Mouse (Mus musculus) mouse embryonic stem cell (cell line): Measurements from ENCODE around the gene Coa6.
"Not testable (repeated sequence)": the region's sequence is repeated elsewhere in the genome, so short reads cannot be mapped to it uniquely, and the experiment has no call there.

Experiments used
- in situ Hi-C, 2 experiments: fragments of 300-500 bp; cut with MboI; formaldehyde crosslinking; loops; 1 replicate in 1 of 2; 3 replicates in 1 of 2; pipeline ENCODE4 v1.14.3; 2019 to 2020; ENCODE audit warnings: low sequenced_read_pairs in 2 of 2, low pct_unique_long_range_greater_than_20kb in 1 of 2, mixed read lengths in 1 of 2; ENCODE audit not compliant: unreplicated experiment in 1 of 2

The Coa6 gene

DNA sequence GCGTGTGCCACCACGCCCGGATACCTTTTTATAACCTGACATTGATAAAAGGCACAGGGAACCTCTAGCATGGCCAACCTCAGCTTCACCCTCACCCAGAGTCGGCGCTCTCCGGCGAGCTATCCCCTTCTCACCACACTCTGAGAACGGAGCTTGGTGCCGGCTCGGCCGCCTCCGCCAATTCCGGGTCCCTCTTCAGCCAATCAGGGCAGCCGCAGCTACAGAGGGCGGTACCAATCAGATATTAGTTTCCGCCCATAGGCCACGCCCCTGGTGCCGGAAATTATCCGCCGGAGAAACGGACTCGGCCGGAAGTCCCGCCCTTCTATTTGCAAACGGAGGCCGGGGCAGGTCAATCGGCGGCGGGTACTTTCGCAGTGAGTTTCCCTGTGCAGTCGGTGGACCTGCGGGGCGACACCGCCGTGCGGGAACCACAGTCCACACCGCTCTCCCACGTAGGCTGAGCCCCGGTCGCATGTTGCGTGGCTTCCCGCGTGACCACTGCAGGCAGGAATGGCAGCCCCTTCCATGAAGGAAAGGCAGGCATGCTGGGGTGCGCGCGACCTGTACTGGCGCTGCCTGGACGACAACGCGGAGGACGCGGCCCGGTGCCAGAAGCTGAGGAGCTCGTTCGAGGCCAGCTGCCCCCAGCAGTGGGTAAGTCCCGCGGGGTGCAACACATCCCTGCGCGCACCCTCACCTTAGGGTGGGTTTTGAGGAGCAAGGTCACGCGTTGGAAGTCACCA lies at the start of gene Coa6:
Gene Coa6, plus strand, starts transcription at position 342 of the 746 bp plus-strand sequence.
- in situ Hi-C loops, result no loop called here

DNA sequence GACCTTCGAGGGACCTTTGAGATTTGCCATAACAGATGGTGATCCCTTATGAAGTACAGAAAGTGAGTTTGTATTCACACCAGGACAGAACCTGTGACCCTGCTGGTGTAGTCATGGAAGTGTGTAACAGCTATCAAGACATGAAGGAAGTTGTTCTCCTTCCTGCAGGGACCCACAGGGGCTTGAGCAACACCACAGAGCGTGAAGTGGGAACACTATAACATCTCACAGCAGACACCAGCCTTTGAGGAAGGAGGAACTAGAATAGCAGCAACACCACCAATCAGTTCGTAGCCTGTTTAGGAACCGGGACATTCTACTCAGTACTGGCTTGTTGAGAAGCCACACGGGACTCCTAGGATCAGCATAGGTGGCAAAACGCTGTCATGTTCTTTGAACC lies 42.7 kb upstream of the Coa6 start:
- in situ Hi-C loops, result loop anchor here in 1 of 2 experiments (25.0 kb wide), 1 partner anchor 117 kb away; no protein-coding TSS in a partner anchor

DNA sequence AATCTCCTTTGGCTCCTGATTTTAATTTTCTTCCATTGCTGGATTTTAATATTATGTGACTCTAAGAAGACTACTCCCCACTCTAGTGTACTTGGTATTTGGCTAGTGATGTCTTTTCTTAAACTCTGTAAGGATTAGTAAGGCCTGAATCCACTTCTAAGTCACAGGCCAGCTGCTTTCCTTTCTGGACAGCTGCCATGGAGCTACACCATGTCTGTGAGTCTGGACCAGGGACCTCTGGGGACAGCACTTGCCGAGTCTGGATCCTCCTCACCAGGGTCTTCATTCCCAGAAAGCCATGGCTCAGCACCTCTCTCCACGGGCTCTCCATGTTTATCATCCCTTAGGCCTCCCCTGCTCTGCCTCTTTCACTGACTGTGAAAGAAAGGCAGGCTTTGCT lies 42.2 kb upstream of the Coa6 start:
- in situ Hi-C loops, result loop anchor here in 1 of 2 experiments (25.0 kb wide), 1 partner anchor 118 kb away; no protein-coding TSS in a partner anchor

DNA sequence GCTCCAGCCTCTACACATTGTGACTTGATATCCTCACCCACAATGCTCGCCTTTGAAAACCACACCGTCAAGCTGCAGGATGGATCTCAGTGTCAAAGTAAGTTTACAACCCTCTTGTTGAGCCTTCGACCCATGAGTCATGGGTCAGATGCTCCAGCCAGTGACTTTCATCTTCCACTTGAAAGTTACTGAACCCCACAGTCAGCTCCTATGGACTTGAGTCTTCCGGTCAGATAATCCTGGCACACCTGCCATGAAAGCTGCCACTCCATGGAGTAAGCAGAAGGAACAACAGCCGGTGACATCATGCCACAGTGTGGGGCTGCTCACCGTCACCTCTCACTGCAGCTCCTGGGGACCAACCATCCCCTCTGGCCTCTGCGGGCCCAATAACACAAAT lies 41.0 kb upstream of the Coa6 start:
- in situ Hi-C loops, result loop anchor here in 1 of 2 experiments (25.0 kb wide), 1 partner anchor 119 kb away; no protein-coding TSS in a partner anchor

DNA sequence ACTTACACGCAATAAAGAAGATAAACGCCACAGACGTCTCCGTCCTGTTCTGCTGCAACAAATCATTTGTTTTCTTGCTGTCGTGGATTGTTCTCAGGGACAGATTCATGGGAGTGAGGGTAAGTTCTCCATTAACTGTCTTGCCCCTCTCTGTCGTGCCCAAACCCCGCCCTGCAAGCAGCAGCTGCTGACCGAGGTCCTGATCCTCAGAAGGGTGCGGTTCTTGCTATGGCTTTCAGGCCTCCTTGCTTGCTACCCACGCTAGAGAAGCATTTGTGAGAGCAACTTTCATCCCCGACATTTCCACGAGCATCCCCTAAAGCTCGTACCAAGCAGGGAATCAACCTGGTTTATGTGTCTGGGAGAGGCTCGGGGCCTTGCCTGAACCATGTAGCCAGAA lies 40.1 kb upstream of the Coa6 start:
- in situ Hi-C loops, result loop anchor here in 1 of 2 experiments (25.0 kb wide), 1 partner anchor 120 kb away; no protein-coding TSS in a partner anchor

DNA sequence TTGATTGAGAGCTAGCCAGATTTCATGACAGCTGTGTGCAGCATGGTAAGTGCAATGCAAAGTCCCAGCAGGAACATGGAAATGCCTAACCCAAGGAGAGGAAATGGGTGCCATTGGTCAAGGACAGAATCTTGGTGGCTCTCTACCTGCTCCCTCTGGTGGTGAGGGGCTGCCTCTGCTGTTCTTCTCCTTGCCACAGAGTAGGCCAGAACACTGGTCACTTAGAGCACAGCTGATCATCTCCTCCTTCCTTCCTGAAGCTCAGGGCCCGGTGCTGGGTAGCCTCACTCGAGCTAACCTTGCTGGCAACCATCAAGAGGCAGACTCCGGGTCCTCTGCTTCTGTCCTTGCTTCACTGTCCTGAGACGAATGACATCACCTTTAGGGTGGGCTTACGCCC lies 39.6 kb upstream of the Coa6 start:
- in situ Hi-C loops, result loop anchor here in 1 of 2 experiments (25.0 kb wide), 1 partner anchor 120 kb away; no protein-coding TSS in a partner anchor

DNA sequence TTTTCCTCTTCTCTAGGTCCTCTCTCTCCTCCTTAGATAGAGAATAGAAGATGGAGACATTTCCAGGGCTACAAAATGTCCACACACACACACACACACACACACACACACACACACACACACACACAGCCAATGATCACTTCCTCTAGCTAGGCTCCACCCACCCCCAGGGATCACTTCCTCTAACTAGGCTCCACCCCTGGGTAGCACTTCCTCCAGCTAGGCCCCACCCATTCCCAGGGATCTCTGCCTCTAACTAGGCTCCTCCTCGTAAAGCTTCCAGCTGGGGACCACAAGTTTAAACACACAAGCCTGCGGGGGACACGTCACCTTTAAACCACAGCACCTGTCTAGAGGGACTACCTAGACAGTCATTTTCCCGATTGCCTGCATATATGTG lies 34.7 kb upstream of the Coa6 start:
- in situ Hi-C loops, result loop anchor here in 1 of 2 experiments (25.0 kb wide), 1 partner anchor 125 kb away; no protein-coding TSS in a partner anchor

DNA sequence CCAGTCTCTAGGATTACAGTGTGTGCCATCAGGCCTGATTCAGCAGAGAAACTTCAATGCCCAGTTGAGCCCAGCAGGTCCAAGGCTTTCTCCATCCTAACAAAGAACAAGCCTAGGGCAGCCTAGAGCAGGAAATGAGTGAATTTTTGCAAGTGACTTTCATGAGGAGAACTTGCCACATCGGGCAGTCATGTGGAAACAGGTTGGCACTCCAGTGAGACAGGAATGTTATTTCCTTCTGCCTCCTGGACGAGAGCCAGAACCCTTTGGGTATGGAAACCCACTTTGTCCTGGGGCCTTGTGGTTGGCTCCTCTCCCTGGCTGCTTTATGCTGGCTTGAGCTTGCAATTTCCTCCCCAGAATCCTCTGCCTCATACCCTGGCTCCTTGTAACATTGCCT lies 30.8 kb upstream of the Coa6 start:
- in situ Hi-C loops, result loop anchor here in 1 of 2 experiments (25.0 kb wide), 1 partner anchor 129 kb away; no protein-coding TSS in a partner anchor

DNA sequence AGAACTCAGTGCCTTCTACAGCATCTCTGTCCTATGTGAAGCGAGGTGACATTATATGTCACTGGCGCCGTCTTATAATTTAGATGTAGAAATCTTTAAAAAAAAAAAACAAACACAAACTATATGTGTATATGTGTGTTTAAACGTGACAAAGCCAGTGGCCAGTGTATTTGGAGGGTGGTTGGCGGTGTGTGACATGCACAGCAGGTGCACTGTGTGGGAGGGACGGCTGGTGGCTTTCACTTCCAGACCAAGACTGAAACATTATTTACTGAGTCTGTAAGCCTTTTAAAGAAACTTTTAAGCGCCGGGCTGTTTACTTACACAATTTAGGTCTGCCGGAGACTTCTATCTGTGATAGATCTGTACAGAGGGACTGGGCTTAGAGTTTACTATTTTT lies 26.9 kb upstream of the Coa6 start:
- in situ Hi-C loops, result loop anchor here in 1 of 2 experiments (25.0 kb wide), 1 partner anchor 133 kb away; no protein-coding TSS in a partner anchor

DNA sequence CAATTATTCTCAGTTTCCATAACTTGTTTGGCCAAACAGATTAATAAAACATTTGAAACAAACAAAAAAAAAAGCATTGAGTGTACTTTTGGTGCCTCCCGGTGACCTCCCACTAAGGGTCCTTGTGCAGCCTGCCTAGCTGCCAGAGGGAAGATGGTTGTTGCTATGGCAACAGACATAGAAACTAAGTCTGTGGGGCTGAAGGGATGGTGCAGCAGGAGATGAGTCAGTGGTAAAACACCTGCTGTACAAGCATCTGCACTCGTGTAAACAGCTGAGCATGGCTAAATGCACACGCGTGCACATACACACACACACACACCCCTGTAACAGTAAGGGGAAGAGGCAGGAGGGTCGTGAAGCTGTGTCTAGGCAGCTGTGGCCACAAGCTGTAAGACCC lies 26.4 kb upstream of the Coa6 start:
- in situ Hi-C loops, result loop anchor here in 1 of 2 experiments (25.0 kb wide), 1 partner anchor 134 kb away; no protein-coding TSS in a partner anchor

DNA sequence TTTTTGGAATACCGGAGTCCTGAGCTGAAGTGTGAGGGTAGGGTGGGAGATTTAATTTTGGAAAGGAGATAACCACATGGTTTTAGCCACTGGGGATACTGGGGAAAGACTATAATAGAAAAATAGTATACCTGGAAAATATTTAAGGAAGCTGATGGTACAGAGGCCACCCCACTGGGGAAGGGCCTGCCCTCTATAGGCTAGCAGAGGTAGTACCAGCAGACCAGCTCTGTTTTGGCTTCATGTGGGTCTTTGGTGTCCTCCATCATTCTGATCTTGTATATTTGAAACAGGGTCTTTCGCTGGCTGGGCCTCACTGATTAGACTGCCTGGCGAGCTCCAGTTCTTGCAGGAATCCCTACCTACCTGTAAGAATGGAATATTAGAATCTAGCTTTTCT lies 24.0 kb upstream of the Coa6 start:
- in situ Hi-C loops, result loop anchor here in 1 of 2 experiments (25.0 kb wide), 1 partner anchor 136 kb away; no protein-coding TSS in a partner anchor

DNA sequence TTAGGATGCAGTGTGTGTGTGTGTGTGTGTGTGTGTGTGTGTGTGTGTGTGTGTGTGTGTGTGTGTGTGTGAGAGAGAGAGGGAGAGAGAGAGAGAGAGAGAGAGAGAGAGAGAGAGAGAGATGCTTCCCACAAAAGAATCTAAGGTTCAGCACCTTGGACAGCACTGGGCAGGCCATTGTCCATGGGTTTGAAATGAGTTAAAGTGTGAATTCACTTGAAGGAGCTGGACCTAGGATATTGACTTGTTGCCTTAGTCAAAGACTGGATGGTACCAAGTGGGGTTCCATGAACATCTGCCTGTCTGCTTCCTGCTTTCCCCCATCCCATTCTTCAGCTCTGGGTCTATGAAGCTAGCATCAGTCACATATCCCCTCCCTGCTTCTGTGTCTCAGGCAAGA lies 17.8 kb upstream of the Coa6 start:
- in situ Hi-C loops, result not testable (repeated sequence)

DNA sequence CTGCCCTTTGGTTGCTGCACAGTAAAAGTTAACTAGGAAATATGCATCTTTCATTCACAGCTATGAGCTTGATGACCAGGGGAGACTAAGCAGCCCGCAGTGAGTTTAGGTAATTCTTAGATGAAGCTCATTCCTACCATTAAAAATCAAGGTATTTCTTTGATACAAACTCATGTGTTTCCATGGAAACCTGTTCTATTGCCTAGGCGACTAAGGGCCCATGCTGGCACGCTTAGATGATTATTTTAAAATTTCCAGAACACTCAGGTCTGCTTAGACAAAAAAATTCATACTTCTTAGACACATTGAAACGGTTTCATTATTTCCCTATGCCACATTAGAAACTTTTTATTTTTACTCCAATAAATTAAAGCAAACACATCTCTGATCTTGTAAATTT lies 17.3 kb upstream of the Coa6 start:
- in situ Hi-C loops, result no loop called here

DNA sequence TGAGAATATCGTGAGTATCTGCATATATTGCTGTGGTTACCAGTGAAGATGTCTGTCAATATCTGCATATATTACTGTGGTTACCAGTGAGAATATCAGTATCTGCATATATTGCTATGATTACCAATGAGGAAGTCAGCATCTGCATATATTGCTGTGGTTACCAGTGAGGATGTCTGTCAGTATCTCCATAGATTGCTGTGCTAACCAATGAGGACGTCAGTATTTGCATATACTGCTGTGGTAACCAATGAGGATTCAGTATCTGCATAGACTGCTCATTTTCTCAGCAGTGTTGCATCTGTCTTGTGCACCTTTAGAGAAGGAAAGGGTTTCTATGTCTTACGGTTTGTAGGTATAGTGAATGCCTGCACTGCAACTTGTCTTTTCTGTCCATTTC lies 1.5 kb upstream of the Coa6 start:
- in situ Hi-C loops, result no loop called here

DNA sequence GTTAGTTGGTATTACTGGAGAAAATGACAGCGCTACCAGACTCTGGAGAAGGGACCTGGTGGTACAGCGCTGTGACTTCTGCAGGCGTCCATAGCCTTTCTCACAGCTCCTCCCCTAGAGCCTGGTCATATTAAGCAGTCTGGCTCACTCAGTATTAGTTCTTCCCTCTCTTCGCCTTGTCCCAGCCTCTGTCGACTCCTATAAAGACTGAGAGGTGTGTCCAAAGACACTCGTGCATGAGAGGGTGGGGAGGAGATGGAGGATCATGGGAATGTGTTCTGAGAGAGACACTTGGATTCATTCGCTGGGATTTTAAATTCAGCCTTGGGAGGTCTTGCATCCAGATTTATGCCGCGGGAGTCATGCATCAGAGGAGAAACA lies 595 bp downstream of the Coa6 start:
- in situ Hi-C loops, result no loop called here

DNA sequence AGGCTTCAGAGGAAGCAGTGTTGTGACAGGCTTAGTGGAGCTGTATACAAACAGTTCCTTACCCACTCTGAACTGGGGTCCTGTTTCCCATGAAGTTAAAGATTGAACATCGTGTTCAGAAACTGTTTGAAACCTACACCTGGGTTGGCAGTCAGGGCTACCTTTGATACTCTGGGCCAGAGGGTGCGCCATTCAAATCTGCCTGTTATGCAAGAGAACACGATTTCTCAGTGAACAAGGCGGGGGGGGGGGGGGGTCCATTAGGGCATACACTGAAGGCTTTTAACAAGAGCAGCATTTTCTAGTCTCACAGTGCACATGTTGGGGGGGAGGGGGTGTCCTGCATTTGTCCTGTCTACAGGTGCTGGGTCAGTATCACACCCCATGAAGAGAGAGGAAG lies 1.8 kb downstream of the Coa6 start:
- in situ Hi-C loops, result no loop called here

DNA sequence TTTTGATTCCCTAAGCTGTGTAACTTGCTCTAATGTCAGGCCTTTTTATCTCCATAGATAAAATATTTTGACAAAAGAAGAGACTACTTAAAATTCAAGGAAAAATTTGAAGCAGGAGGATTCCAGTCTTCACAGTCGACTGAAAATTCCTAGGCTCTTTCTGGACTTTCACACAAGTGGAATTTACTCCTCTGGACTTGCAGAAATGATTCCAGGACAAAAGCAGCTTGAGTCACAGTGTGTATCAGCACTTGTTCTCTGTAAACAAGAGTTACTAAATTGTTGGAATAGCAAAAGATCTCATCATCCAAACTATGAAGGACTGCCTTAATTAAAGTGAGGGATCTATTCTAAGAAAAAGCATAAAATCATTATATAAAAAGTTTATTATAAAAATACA lies 2.6 kb downstream of the Coa6 start:
- in situ Hi-C loops, result no loop called here

DNA sequence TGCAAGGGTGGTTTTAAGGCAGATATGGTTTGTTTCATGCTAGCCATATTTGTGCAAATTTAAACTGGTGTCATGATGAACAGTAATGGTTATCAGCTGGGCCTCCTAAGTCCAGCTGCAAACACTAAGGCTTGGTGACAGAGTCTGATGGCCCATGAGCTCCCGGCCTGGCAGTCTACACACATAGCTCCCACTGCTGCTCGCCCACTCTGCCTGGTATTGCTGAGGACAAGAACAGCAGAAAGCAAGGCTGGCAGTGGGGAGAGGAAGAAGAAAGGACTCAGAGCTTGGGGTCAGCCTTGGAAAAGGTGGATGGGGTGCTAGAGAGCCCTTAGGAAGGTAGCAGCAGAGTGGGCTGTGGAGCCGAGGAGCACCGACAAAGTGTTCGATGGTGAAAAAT lies 7.3 kb downstream of the Coa6 start:
- in situ Hi-C loops, result no loop called here

DNA sequence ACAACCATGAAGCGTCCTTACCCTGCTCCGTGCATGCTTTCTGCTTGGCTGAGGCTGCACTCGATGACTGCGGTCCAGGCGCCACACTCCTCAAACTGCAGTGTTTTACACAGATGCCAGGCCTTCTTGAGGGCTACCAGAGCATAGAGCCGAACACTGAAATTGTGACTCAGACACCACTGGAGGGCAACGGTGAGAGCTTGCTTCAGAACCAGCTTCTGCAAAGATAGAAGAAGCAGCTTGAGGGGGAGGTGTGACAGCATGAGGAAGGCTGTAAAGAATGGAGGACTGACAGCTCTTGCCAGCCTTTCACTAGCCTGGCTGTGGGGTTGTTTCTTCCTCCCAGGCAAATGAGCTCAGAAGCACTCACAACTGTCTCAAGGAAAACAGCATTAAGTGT lies 11.5 kb downstream of the Coa6 start:
- in situ Hi-C loops, result no loop called here

DNA sequence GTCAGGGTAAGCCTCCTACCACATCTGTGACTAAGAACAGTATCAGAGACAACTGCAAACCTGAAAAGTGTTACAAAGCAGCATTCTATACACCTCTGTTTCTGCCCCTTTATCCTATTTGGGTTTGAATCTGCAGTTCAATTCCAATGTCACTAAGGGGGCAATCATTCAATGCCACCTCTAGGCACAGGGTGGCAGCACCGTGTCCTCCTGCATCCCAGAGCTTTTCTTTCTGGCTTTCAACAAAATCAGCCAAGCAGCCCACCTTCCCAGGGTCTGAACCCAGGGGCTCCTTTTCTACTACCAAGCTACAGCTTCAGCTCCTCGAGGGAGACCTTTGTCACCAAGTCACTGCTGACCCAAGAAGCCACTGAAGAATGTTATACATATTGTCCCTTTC lies 16.6 kb downstream of the Coa6 start:
- in situ Hi-C loops, result no loop called here
